Mouse (Mus musculus) adrenal gland, adult 2 months (tissue): Measurements from ENCODE around the gene Ripk4. TPM values are rescaled to one million over a fixed set of nuclear protein-coding genes. Genes with fewer than 3 reads are reported as not detected.

Experiments used
- DNase-seq: peaks from one replicate; pipeline ENCODE4 v3.0.0; 2021
- polyA plus RNA-seq: library from polyadenylated mRNA; depleted of rRNA; stranded (reverse); fragments of >200 nt; gene quantifications from 2 replicates; pipeline ENCODE4 v1.2.3, GENCODE M21; 2012; rRNA removed
- total RNA-seq, 2 experiments: library from RNA; stranded (reverse); gene quantifications; 2 replicates each; pipeline ENCODE4 v1.2.3; 2021

Gene Ripk4
- total and polyA plus RNA-seq, 3 experiments = 0.31 to 1.4 (median 0.81) TPM

GRCm38 (mm10) chr16:97734760-97735322 lies 28.7 kb downstream of the Ripk4 start:
- no peak for DNase-seq

GRCm38 (mm10) chr16:97733599-97733998 lies 30.0 kb downstream of the Ripk4 start:
- no peak for DNase-seq

- DNase-seq = no peak
These were observed 33.3 kb downstream of the Ripk4 start for GRCm38 (mm10) chr16:97730321-97730720.

GRCm38 (mm10) chr16:97726436-97726835 lies 37.2 kb downstream of the Ripk4 start:
- no peak for DNase-seq

- no peak for DNase-seq
These were observed 43.5 kb downstream of the Ripk4 start for GRCm38 (mm10) chr16:97720093-97720492.

GRCm38 (mm10) chr16:97719392-97719983 lies 44.1 kb downstream of the Ripk4 start:
- no peak for DNase-seq

GRCm38 (mm10) chr16:97716567-97716966 lies 47.0 kb downstream of the Ripk4 start:
- no peak for DNase-seq

- no peak for DNase-seq
These were observed 51.5 kb downstream of the Ripk4 start for GRCm38 (mm10) chr16:97712129-97712528.

GRCm38 (mm10) chr16:97701871-97702270 lies 61.7 kb downstream of the Ripk4 start:
- DNase-seq = no peak

- peak; percentile 23 for DNase-seq
These were observed 65.8 kb downstream of the Ripk4 start for GRCm38 (mm10) chr16:97697769-97698168.

- no peak for DNase-seq
These were observed 67.9 kb downstream of the Ripk4 start for GRCm38 (mm10) chr16:97695709-97696108.

Other genes with a start within 250 kb of the Ripk4 start
- not detected for gene Fam3b, start 249.0 kb downstream of the Ripk4 start, total RNA-seq
- gene Fam3b, start 249.0 kb downstream of the Ripk4 start, polyA plus RNA-seq = not detected in 2 replicates
- gene Tmprss2, start 152.6 kb downstream of the Ripk4 start, total RNA-seq = under 1 TPM in 1 of 2 experiments, not detected in 1; 0.37 TPM
- 0.29 TPM in 1 of 2 replicates, not detected in the other for gene Tmprss2, start 152.6 kb downstream of the Ripk4 start, polyA plus RNA-seq
- gene Prdm15, start 88.1 kb upstream of the Ripk4 start, total RNA-seq = 10 to 100 TPM in 1 of 2 experiments, 1 to 10 TPM in 1; 8.4 to 11.3 TPM
- gene Prdm15, start 88.1 kb upstream of the Ripk4 start, polyA plus RNA-seq = 6.6 and 7.1 TPM in 2 replicates
- 10 to 100 TPM; 17.9 to 29.6 TPM for gene C2cd2, start 198.8 kb upstream of the Ripk4 start, total RNA-seq
- gene C2cd2, start 198.8 kb upstream of the Ripk4 start, polyA plus RNA-seq = 68.3 and 73.3 TPM in 2 replicates
- 10 to 100 TPM; 24.2 to 50.0 TPM for gene Zbtb21, start 198.8 kb upstream of the Ripk4 start, total RNA-seq
- 16.1 and 16.7 TPM in 2 replicates for gene Zbtb21, start 198.8 kb upstream of the Ripk4 start, polyA plus RNA-seq
- 10 to 100 TPM; 30.2 to 35.7 TPM for gene B230307C23Rik, start 233.5 kb upstream of the Ripk4 start, total RNA-seq
- gene B230307C23Rik, start 233.5 kb upstream of the Ripk4 start, polyA plus RNA-seq = 4.9 and 7.9 TPM in 2 replicates